ENCODE assay signal across 12 mouse cellular contexts in the genomic region with DNA sequence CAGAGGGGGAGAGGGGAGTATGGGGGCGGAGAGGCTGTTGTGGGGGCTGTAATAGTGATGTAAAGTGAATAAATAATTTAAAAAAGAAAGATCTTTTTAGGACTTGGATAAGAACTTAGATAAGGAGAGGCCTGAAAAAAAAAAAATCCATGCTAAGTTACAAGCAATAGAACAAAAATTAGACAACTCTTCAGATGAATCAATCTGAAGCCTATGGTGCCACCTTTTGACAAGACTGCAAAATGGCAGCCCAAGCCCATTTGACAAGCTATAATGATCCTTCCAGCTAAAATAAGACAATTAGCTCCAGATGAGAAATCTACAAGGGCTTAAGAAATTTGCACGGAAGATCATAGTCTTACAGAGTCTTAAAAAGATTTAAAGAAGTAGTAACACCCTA. TPM values are rescaled to one million over a fixed set of nuclear protein-coding genes. Genes with fewer than 3 reads are reported as not detected.
A peak's percentile ranks its signal among the peaks of the same experiment; 100 is the strongest.
DNase-seq lines count a peak whose midpoint lies in the region; TF ChIP-seq lines count a peak whose summit lies in the region.
"Had no signal": no experiment of that assay in that cellular context is flagged by ENCODE, and none has a peak within 500 bp of the region (broad histone marks: within the 10 kb centered on the region; RNA-seq: fewer than 3 reads in every experiment).

No protein-coding gene starts in this region.

- no peaks in the 10 kb centered on the region for H3K27me3 ChIP-seq in kidney, adult 2 months (replicated peaks; ENCODE audit: control insufficient read depth, insufficient read depth, low read length)
- H3K27me3 ChIP-seq: heart, embryonic 15.5 days had no signal

- H3K4me1 ChIP-seq in kidney, adult 2 months (ENCODE audit: control insufficient read depth, insufficient read depth, low read length) = no peaks in the 10 kb centered on the region
- H3K4me1 ChIP-seq: heart, embryonic 15.5 days had no signal

- no peaks in the 10 kb centered on the region for H3K36me3 ChIP-seq in kidney, adult 2 months (ENCODE audit: control insufficient read depth, insufficient read depth, low read length)
- H3K36me3 ChIP-seq: heart, embryonic 15.5 days had no signal

- WGBS in kidney, adult 2 months = 81% methylated on average over 2 of the region's 2 CpGs

- H3K27ac ChIP-seq in kidney, adult 2 months (ENCODE audit: insufficient read depth, low read depth, low read length) = no peak overlapping the region
- H3K27ac ChIP-seq: heart, embryonic 15.5 days; liver, embryonic 14.5 days had no signal

- DNase-seq in adrenal gland, adult 2 months = peak; percentile 3
- no peak for DNase-seq in adrenal gland, adult 8-10 months
- peak; percentile 23 for DNase-seq in kidney, adult 2 months
- no peak for DNase-seq in kidney, adult 11 months
- peak; percentile 14 for DNase-seq in Muller cell, postnatal 12 days (ENCODE audit: inconsistent ontology term)
- DNase-seq in left cerebral cortex, postnatal 25 days (ENCODE audit: low spot score in 2 of 2) = peak; percentile 16 to 53
- DNase-seq in spleen, postnatal 10 days (ENCODE audit: low spot score in 2 of 2) = no peak
- no peak for DNase-seq in frontal cortex, postnatal 10 days (ENCODE audit: low spot score in 2 of 2)

- TF ChIP-seq CTCF in kidney, adult 2 months (conservative IDR thresholded peaks at IDR 0.05; ENCODE audit: insufficient read depth, insufficient read length, low read depth, low read length) = no peak

- no peak for TF ChIP-seq POLR2A in kidney, adult 2 months (IDR thresholded peaks at IDR 0.05; ENCODE audit: low read depth, low read length)

- intact Hi-C loops in left cerebral cortex, postnatal 25 days (cut with DNase I) = loop anchor here (2.0 to 10.0 kb wide), 3 partner anchors 135 to 401 kb away; no protein-coding TSS in a partner anchor

- H3K4me3 ChIP-seq in kidney, adult 2 months (ENCODE audit: insufficient read depth, low read depth, low read length) = no peak overlapping the region
- H3K4me3 ChIP-seq: heart, embryonic 15.5 days had no signal

RNA-seq across cellular contexts. Expression of gene Lrrc37a, which starts 51.6 kb away (rescaled TPM):
- total RNA-seq in adrenal gland, adult 2 months (2021) = not detected
- not detected in 2 replicates for polyA plus RNA-seq in adrenal gland, adult 2 months (2012; rRNA removed)
- not detected for total RNA-seq in adrenal gland, adult 8-10 months (2022)
- not detected in 2 replicates for polyA plus RNA-seq in kidney, adult 2 months (2012; rRNA removed)
- not detected for total RNA-seq in left cerebral cortex, postnatal 25 days (2021)
- polyA plus RNA-seq: C2C12; heart, embryonic 15.5 days; liver, embryonic 14.5 days; small intestine, adult 2 months had no signal

Comparison
In these comparisons a context has a peak if more than half of its experiments do, and no peak if none do; other contexts are left out.
1. DNase-seq: peak in adrenal gland, adult 2 months (single experiment), kidney, adult 2 months (single experiment), Muller cell, postnatal 12 days (single experiment) and left cerebral cortex, postnatal 25 days (2 of 2); none in adrenal gland, adult 8-10 months (single experiment), kidney, adult 11 months (single experiment), spleen, postnatal 10 days (0 of 2) and frontal cortex, postnatal 10 days (0 of 2).